Mouse (Mus musculus) heart, embryonic 15.5 days (tissue): ENCODE results near the gene Lrrc4c. TPM values are rescaled to one million over a fixed set of nuclear protein-coding genes. Genes with fewer than 3 reads are reported as not detected.

ENCODE experiments used
- ATAC-seq: fragments of 200-750 bp; cut with Nextera tagmentation; replicated peaks from 2 replicates; pipeline ENCODE4 v1.8.0; 2017; ENCODE audit warnings: low read depth, moderate TSS enrichment; ENCODE audit not compliant: insufficient number of reproducible peaks, insufficient read depth, low FRiP score
- H3K27ac ChIP-seq: fragments of 300-500 bp; sonication (generic); 2 replicates; pipeline ENCODE4 v1.5.1; 2015; ENCODE audit warnings: mild to moderate bottlenecking, inconsistent platforms
- H3K27me3 ChIP-seq: fragments of 300-500 bp; sonication (generic); 2 replicates; pipeline ENCODE4 v1.6.1; 2015; ENCODE audit warnings: inconsistent platforms
- H3K36me3 ChIP-seq: fragments of 300-500 bp; sonication (generic); 2 replicates; pipeline ENCODE4 v1.6.1; 2015; ENCODE audit warnings: mild to moderate bottlenecking, inconsistent platforms
- H3K4me1 ChIP-seq: fragments of 300-500 bp; sonication (generic); replicated peaks from 2 replicates; pipeline ENCODE4 v1.6.1; 2015; ENCODE audit warnings: inconsistent platforms
- H3K4me2 ChIP-seq: fragments of 300-500 bp; sonication (generic); 2 replicates; pipeline ENCODE4 v1.6.1; 2015; ENCODE audit warnings: inconsistent platforms, mild to moderate bottlenecking, moderate library complexity
- H3K4me3 ChIP-seq: fragments of 300-500 bp; sonication (generic); 2 replicates; pipeline ENCODE4 v1.5.1; 2015; ENCODE audit warnings: mild to moderate bottlenecking, inconsistent platforms
- H3K9ac ChIP-seq: fragments of 300-500 bp; sonication (generic); 2 replicates; pipeline ENCODE4 v1.6.1; 2015; ENCODE audit warnings: mild to moderate bottlenecking, inconsistent platforms
- H3K9me3 ChIP-seq: fragments of 300-500 bp; sonication (generic); replicated peaks from 2 replicates; pipeline ENCODE4 v1.6.1; 2016; ENCODE audit warnings: inconsistent platforms
- WGBS: fragments of 180-500 bp; shearing (Covaris S2); methylation state at CpG from one replicate; pipeline ENCODE4 v1.1.7; 2015; ENCODE audit warnings: mixed read lengths; 5-methylcytosine and 5-hydroxymethylcytosine counted together
- polyA plus RNA-seq: library from polyadenylated mRNA; unstranded; fragments of >200 nt; fragmentation: Nextera tagmentation; extraction: Ambion mirVana; gene quantifications from 2 replicates; pipeline ENCODE4 v1.2.1, GENCODE M21; 2015

Gene Lrrc4c
- polyA plus RNA-seq, 1 experiment from 2014 or later, result 1.2 TPM

- no peaks in the 10 kb centered on the region for H3K4me1 ChIP-seq
- H3K27ac ChIP-seq, result no peak overlapping the region
- 39% methylated on average over 2 of the region's 2 CpGs for WGBS
- no peaks in the 10 kb centered on the region for H3K9me3 ChIP-seq
- no peaks in the 10 kb centered on the region for H3K36me3 ChIP-seq
- H3K4me3 ChIP-seq, result no peak overlapping the region
- no peak overlapping the region for H3K4me2 ChIP-seq
- H3K9ac ChIP-seq, result no peak overlapping the region
- no peaks in the 10 kb centered on the region for H3K27me3 ChIP-seq
- ATAC-seq, result no peak
These were observed 1167.6 kb downstream of the Lrrc4c start for GRCm38 (mm10) chr2:97485609-97486008.

GRCm38 (mm10) chr2:97487567-97487966 lies 1169.6 kb downstream of the Lrrc4c start:
- no peak for ATAC-seq
- no peak overlapping the region for H3K4me3 ChIP-seq
- no peaks in the 10 kb centered on the region for H3K4me1 ChIP-seq
- H3K9me3 ChIP-seq, result no peaks in the 10 kb centered on the region
- WGBS, result 67% methylated on average over 5 of the region's 5 CpGs
- no peaks in the 10 kb centered on the region for H3K27me3 ChIP-seq
- no peak overlapping the region for H3K27ac ChIP-seq
- H3K9ac ChIP-seq, result no peak overlapping the region
- H3K4me2 ChIP-seq, result no peak overlapping the region
- no peaks in the 10 kb centered on the region for H3K36me3 ChIP-seq

- Histone ChIP-seq H3K9me3 (no peaks in the 10 kb centered on the region), H3K4me1 (no peaks in the 10 kb centered on the region), H3K9ac (no peak overlapping the region), H3K4me3 (no peak overlapping the region), H3K27me3 (no peaks in the 10 kb centered on the region), H3K27ac (no peak overlapping the region), H3K4me2 (no peak overlapping the region), H3K36me3 (no peaks in the 10 kb centered on the region)
- no peak for ATAC-seq
These were observed 1179.1 kb downstream of the Lrrc4c start for GRCm38 (mm10) chr2:97497069-97497468.

- no peaks in the 10 kb centered on the region for H3K9me3 ChIP-seq
These were observed 1184.5 kb downstream of the Lrrc4c start for GRCm38 (mm10) chr2:97502501-97502900.

GRCm38 (mm10) chr2:97504902-97505301 lies 1186.9 kb downstream of the Lrrc4c start:
- Histone ChIP-seq H3K4me2 (no peak overlapping the region), H3K27me3 (no peaks in the 10 kb centered on the region), H3K4me1 (no peaks in the 10 kb centered on the region), H3K4me3 (no peak overlapping the region), H3K27ac (no peak overlapping the region), H3K36me3 (no peaks in the 10 kb centered on the region), H3K9ac (no peak overlapping the region), H3K9me3 (no peaks in the 10 kb centered on the region)
- 57% methylated on average over 5 of the region's 5 CpGs for WGBS
- no peak for ATAC-seq

More at GRCm38 (mm10) chr2:97502501-97502900, 1184.5 kb downstream of the Lrrc4c start:
- no peak overlapping the region for H3K9ac ChIP-seq
- H3K4me1 ChIP-seq, result no peaks in the 10 kb centered on the region
- no peaks in the 10 kb centered on the region for H3K36me3 ChIP-seq
- H3K27me3 ChIP-seq, result no peaks in the 10 kb centered on the region
- no peak overlapping the region for H3K27ac ChIP-seq
- ATAC-seq, result no peak
- H3K4me2 ChIP-seq, result no peak overlapping the region
- H3K4me3 ChIP-seq, result no peak overlapping the region
- WGBS, result 69% methylated on average over 1 of the region's 1 CpGs

GRCm38 (mm10) chr2:97524256-97524922 lies 1206.4 kb downstream of the Lrrc4c start:
- no peak overlapping the region for H3K27ac ChIP-seq
- H3K4me3 ChIP-seq, result no peak overlapping the region
- no peaks in the 10 kb centered on the region for H3K36me3 ChIP-seq
- WGBS, result 64% methylated on average over 2 of the region's 2 CpGs
- no peaks in the 10 kb centered on the region for H3K9me3 ChIP-seq
- H3K27me3 ChIP-seq, result no peaks in the 10 kb centered on the region
- no peak overlapping the region for H3K4me2 ChIP-seq
- no peaks in the 10 kb centered on the region for H3K4me1 ChIP-seq
- no peak for ATAC-seq
- H3K9ac ChIP-seq, result no peak overlapping the region

GRCm38 (mm10) chr2:97525107-97525506 lies 1207.1 kb downstream of the Lrrc4c start:
- Histone ChIP-seq H3K27me3 (no peaks in the 10 kb centered on the region), H3K27ac (no peak overlapping the region), H3K9me3 (no peaks in the 10 kb centered on the region), H3K9ac (no peak overlapping the region), H3K4me1 (no peaks in the 10 kb centered on the region), H3K36me3 (no peaks in the 10 kb centered on the region), H3K4me3 (no peak overlapping the region), H3K4me2 (no peak overlapping the region)
- 76% methylated on average over 2 of the region's 2 CpGs for WGBS
- ATAC-seq, result no peak

- WGBS, result 69% methylated on average over 4 of the region's 4 CpGs
- no peaks in the 10 kb centered on the region for H3K36me3 ChIP-seq
These were observed 1212.7 kb downstream of the Lrrc4c start for GRCm38 (mm10) chr2:97530622-97531021.

GRCm38 (mm10) chr2:97543691-97544672 lies 1226.0 kb downstream of the Lrrc4c start:
- 71% methylated on average over 10 of the region's 10 CpGs for WGBS
- no peaks in the 10 kb centered on the region for H3K36me3 ChIP-seq
- H3K4me3 ChIP-seq, result no peak overlapping the region
- H3K27me3 ChIP-seq, result no peaks in the 10 kb centered on the region
- no peaks in the 10 kb centered on the region for H3K9me3 ChIP-seq
- no peak overlapping the region for H3K27ac ChIP-seq
- no peak overlapping the region for H3K4me2 ChIP-seq
- H3K9ac ChIP-seq, result no peak overlapping the region
- ATAC-seq, result no peak
- H3K4me1 ChIP-seq, result no peaks in the 10 kb centered on the region

More at GRCm38 (mm10) chr2:97530622-97531021, 1212.7 kb downstream of the Lrrc4c start:
- Histone ChIP-seq H3K4me2 (no peak overlapping the region), H3K27ac (no peak overlapping the region), H3K9me3 (no peaks in the 10 kb centered on the region), H3K27me3 (no peaks in the 10 kb centered on the region), H3K4me3 (no peak overlapping the region), H3K9ac (no peak overlapping the region), H3K4me1 (no peaks in the 10 kb centered on the region)
- no peak for ATAC-seq

GRCm38 (mm10) chr2:97544673-97545071 lies 1226.7 kb downstream of the Lrrc4c start:
- H3K4me2 ChIP-seq, result no peak overlapping the region

GRCm38 (mm10) chr2:97545946-97546345 lies 1228.0 kb downstream of the Lrrc4c start:
- no peak overlapping the region for H3K4me3 ChIP-seq
- 68% methylated on average over 1 of the region's 1 CpGs for WGBS

More at GRCm38 (mm10) chr2:97544673-97545071, 1226.7 kb downstream of the Lrrc4c start:
- Histone ChIP-seq H3K27ac (no peak overlapping the region), H3K9ac (no peak overlapping the region), H3K27me3 (no peaks in the 10 kb centered on the region), H3K36me3 (no peaks in the 10 kb centered on the region), H3K9me3 (no peaks in the 10 kb centered on the region), H3K4me1 (no peaks in the 10 kb centered on the region), H3K4me3 (no peak overlapping the region)
- no peak for ATAC-seq

More at GRCm38 (mm10) chr2:97545946-97546345, 1228.0 kb downstream of the Lrrc4c start:
- no peak for ATAC-seq
- no peaks in the 10 kb centered on the region for H3K4me1 ChIP-seq
- no peaks in the 10 kb centered on the region for H3K36me3 ChIP-seq
- no peak overlapping the region for H3K9ac ChIP-seq
- H3K9me3 ChIP-seq, result no peaks in the 10 kb centered on the region
- no peak overlapping the region for H3K4me2 ChIP-seq
- no peak overlapping the region for H3K27ac ChIP-seq
- no peaks in the 10 kb centered on the region for H3K27me3 ChIP-seq
